Mouse (Mus musculus) embryonic fibroblast, embryonic 13.5 days (primary cell): ENCODE measurements around the gene Ccdc91.

Experiments used
- CTCF ChIP-seq: IDR thresholded peaks from 2 replicates; pipeline ENCODE4 v1.5.1; 2011; ENCODE audit warnings: mild to moderate bottlenecking, control low read depth, low read length, moderate library complexity, borderline replicate concordance; ENCODE audit not compliant: insufficient read depth
- POLR2A ChIP-seq: IDR thresholded peaks from 2 replicates; pipeline ENCODE4 v1.6.1; 2011; ENCODE audit warnings: low read depth, mild to moderate bottlenecking, control low read depth, low read length, moderate library complexity

DNA sequence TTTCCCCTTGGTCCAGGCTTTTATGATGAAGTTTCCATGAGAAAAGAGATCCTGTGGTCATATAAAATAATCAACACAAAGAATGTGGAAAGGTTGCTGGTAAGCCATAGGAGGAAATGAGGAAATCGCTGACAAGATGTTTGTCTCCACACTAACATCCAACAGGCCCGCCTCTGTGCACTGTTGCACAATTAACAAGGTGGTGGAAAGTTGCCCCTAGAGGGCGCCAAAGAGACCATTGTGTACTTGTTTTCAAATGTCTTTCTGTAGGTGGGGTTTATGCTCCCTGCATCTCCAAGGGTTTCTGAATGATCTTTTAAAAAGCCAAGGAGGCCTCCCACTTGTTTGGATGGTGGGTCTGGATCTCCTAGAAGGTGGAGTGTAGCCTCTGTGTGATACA is 188.7 kb downstream of the Ccdc91 start:
- TF ChIP-seq CTCF (no peak), POLR2A (no peak)
